Mouse (Mus musculus) limb, embryonic 11.5 days (tissue): ENCODE results near the gene Sapcd1. TPM values are rescaled to one million over a fixed set of nuclear protein-coding genes. Genes with fewer than 3 reads are reported as not detected.

Experiments
- ATAC-seq: fragments of 200-750 bp; cut with Nextera tagmentation; 2 replicates; pipeline ENCODE4 v1.8.0; 2017; ENCODE audit warnings: low read depth; ENCODE audit not compliant: insufficient number of reproducible peaks, low FRiP score, low TSS enrichment
- DNase-seq: peaks from one replicate; pipeline ENCODE4 v3.0.0-alpha.2; 2015; ENCODE audit warnings: low spot score
- H3K27ac ChIP-seq: fragments of 300-500 bp; sonication (generic); replicated peaks from 2 replicates; pipeline ENCODE4 v1.5.1; 2014; ENCODE audit warnings: low read depth, mild to moderate bottlenecking, low read length
- H3K27me3 ChIP-seq: fragments of 300-500 bp; sonication (generic); 2 replicates; pipeline ENCODE4 v1.6.1; 2014; ENCODE audit warnings: mild to moderate bottlenecking, low read length, mixed read lengths; ENCODE audit not compliant: control insufficient read depth, insufficient read depth
- H3K36me3 ChIP-seq: fragments of 300-500 bp; sonication (generic); 2 replicates; pipeline ENCODE4 v1.6.1; 2014; ENCODE audit warnings: mild to moderate bottlenecking, low read length, moderate library complexity, mixed read lengths; ENCODE audit not compliant: control insufficient read depth, insufficient read depth
- H3K4me1 ChIP-seq: fragments of 300-500 bp; sonication (generic); 2 replicates; pipeline ENCODE4 v1.6.1; 2014; ENCODE audit warnings: low read length, mixed read lengths; ENCODE audit not compliant: control insufficient read depth, insufficient read depth
- H3K4me2 ChIP-seq: fragments of 300-500 bp; sonication (generic); 2 replicates; pipeline ENCODE4 v1.6.1; 2014; ENCODE audit warnings: low read depth, mild to moderate bottlenecking, moderate library complexity; ENCODE audit not compliant: severe bottlenecking
- H3K4me3 ChIP-seq: fragments of 300-500 bp; sonication (generic); 2 replicates; pipeline ENCODE4 v1.5.1; 2014; ENCODE audit warnings: low read depth, low read length
- H3K9ac ChIP-seq: fragments of 300-500 bp; sonication (generic); 2 replicates; pipeline ENCODE4 v1.6.1; 2014; ENCODE audit warnings: mild to moderate bottlenecking, low read length
- H3K9me3 ChIP-seq: fragments of 300-500 bp; sonication (generic); 2 replicates; pipeline ENCODE4 v1.6.1; 2016; ENCODE audit warnings: low read length; ENCODE audit not compliant: control insufficient read depth
- WGBS: fragments of 180-500 bp; shearing (Covaris S2); extraction: QIAGEN DNeasy Blood & Tissue Kit; methylation state at CpG from one replicate; pipeline ENCODE4 v1.1.7; 2014; 5-methylcytosine and 5-hydroxymethylcytosine counted together
- polyA plus RNA-seq: library from polyadenylated mRNA; unstranded; fragments of >200 nt; fragmentation: Nextera tagmentation; extraction: Ambion mirVana; gene quantifications from 2 replicates; pipeline ENCODE4 v1.2.1, GENCODE M21; 2014

Sapcd1 gene
- polyA plus RNA-seq, 1 experiment from 2014 or later: 1.4 TPM

DNA sequence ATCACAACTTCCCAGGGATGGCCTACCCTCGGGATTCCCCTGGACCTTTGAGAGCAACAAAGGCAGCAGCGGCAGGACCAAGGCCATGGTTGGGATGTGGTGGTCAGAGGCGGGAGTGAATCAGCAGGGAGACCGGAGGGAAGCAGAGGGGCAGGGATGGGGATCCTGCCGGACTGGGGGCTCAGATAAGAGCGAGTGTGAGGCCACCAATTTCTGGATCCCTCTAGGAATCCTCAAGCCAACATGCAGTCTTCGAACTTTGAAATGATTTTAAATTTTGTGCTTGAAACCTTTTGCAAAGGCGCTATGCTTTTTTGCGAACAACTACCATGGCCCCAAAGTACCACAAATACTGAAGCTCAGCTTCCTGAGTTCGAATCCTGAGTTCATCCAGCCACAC, 38.3 kb upstream of the Sapcd1 start, which contains the start of gene Mpig6b:
Gene Mpig6b (minus strand): TSS at position 101 of the 400 bp plus-strand sequence.
- DNase-seq (no peak), ATAC-seq (no peak)
- H3K27ac ChIP-seq: no peak within 1 kb of the TSS
- H3K36me3 ChIP-seq: peaks cover 7% of the 10 kb centered on the region
- H3K4me1 ChIP-seq: peaks cover 13% of the 10 kb centered on the region; the same call in 1 of the 2 replicates
- H3K9me3 ChIP-seq: no peaks in the 10 kb centered on the region
- peak within 1 kb of the TSS; percentile 21 for H3K4me3 ChIP-seq
- H3K4me2 ChIP-seq: peak within 1 kb of the TSS; percentile 74
- H3K9ac ChIP-seq: peak within 1 kb of the TSS; percentile 49
- 43% methylated on average over 10 of the region's 10 CpGs for WGBS
- H3K27me3 ChIP-seq: peaks cover 27% of the 10 kb centered on the region

- H3K36me3 ChIP-seq: peaks cover 11% of the 10 kb centered on the region
- H3K27ac ChIP-seq: peak within 1 kb of the TSS; percentile 51; the same call in 1 of the 2 replicates
- peak; percentile 71 for DNase-seq
- H3K9ac ChIP-seq: peak within 1 kb of the TSS; percentile 49
- 2% methylated on average over 48 of the region's 48 CpGs for WGBS
- H3K4me1 ChIP-seq: peaks cover 16% of the 10 kb centered on the region
- peaks cover 27% of the 10 kb centered on the region for H3K27me3 ChIP-seq
- peak within 1 kb of the TSS; percentile 21 for H3K4me3 ChIP-seq
- H3K4me2 ChIP-seq: peak within 1 kb of the TSS; percentile 74
- peak; percentile 31; the same call in 1 of the 2 replicates for ATAC-seq
- H3K9me3 ChIP-seq: no peaks in the 10 kb centered on the region
Observed at GRCm38 (mm10) chr17:35064951-35065947, 37.4 kb upstream of the Sapcd1 start, which contains the start of gene Ly6g6c. TSS of gene Ly6g6c (plus strand) at chr17:35065388.

DNA sequence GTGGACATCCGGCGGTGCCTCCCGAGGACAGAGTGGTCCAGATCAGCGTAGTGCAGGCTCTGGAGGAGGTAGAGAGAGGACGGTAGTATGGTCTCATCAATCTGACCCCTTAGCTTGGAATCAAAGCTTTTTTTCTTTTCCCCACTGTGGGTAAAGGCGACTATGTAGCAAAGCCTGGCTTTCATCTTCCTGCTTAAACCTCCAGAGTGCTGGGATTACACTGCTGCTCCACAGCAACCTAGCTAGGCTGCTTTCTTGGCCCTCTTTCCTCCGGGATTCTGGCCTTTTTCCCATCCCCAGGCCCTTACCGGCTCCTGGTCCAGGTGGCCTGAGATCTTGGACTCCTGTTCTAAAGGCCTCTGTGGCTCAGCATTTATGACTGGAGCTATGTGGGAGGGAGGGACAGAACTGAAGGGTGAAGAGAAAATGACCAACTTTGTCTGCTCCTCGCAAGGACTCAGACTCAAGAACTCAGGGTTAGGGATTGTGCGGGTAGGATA, 36.6 kb upstream of the Sapcd1 start:
- H3K36me3 ChIP-seq: peaks cover 11% of the 10 kb centered on the region
- no peak overlapping the region for H3K4me3 ChIP-seq
- peaks cover 19% of the 10 kb centered on the region for H3K4me1 ChIP-seq
- peak overlapping the region; percentile 74 for H3K4me2 ChIP-seq
- no peak for ATAC-seq
- H3K9ac ChIP-seq: no peak overlapping the region
- no peaks in the 10 kb centered on the region for H3K9me3 ChIP-seq
- peak overlapping the region; percentile 51; the same call in 1 of the 2 replicates for H3K27ac ChIP-seq
- no peak for DNase-seq
- peaks cover 27% of the 10 kb centered on the region for H3K27me3 ChIP-seq
- 26% methylated on average over 10 of the region's 10 CpGs for WGBS

GRCm38 (mm10) chr17:35063466-35063865, 35.6 kb upstream of the Sapcd1 start:
- peaks cover 26% of the 10 kb centered on the region for H3K27me3 ChIP-seq
- no peak overlapping the region for H3K4me2 ChIP-seq
- whole genome bisulfite sequencing: 96% methylated on average over 3 of the region's 3 CpGs
- no peak overlapping the region for H3K27ac ChIP-seq
- no peak overlapping the region for H3K4me3 ChIP-seq
- H3K4me1 ChIP-seq: peaks cover 19% of the 10 kb centered on the region
- DNase-seq (no peak), ATAC-seq (no peak)
- peaks cover 11% of the 10 kb centered on the region for H3K36me3 ChIP-seq
- H3K9me3 ChIP-seq: no peaks in the 10 kb centered on the region
- no peak overlapping the region for H3K9ac ChIP-seq

- H3K4me2 ChIP-seq: no peak overlapping the region
- no peak for ATAC-seq
- H3K36me3 ChIP-seq: peaks cover 11% of the 10 kb centered on the region
- 75% methylated on average over 8 of the region's 8 CpGs for WGBS
- peaks cover 19% of the 10 kb centered on the region for H3K4me1 ChIP-seq
- H3K9ac ChIP-seq: no peak overlapping the region
- no peaks in the 10 kb centered on the region for H3K9me3 ChIP-seq
- no peak overlapping the region for H3K27ac ChIP-seq
- peaks cover 14% of the 10 kb centered on the region for H3K27me3 ChIP-seq
- no peak for DNase-seq
- H3K4me3 ChIP-seq: no peak overlapping the region
Observed at GRCm38 (mm10) chr17:35061299-35061698, 33.5 kb upstream of the Sapcd1 start.

- peaks cover 13% of the 10 kb centered on the region for H3K36me3 ChIP-seq
- H3K9ac ChIP-seq: no peak overlapping the region
- no peak overlapping the region; the same call in 1 of the 2 replicates for H3K4me3 ChIP-seq
- H3K27ac ChIP-seq: no peak overlapping the region
- DNase-seq: no peak
- 56% methylated on average over 22 of the region's 22 CpGs for WGBS
- no peak for ATAC-seq
- peaks cover 9% of the 10 kb centered on the region for H3K27me3 ChIP-seq
- H3K4me2 ChIP-seq: peak overlapping the region; percentile 95
- peaks cover 19% of the 10 kb centered on the region for H3K4me1 ChIP-seq
- no peaks in the 10 kb centered on the region for H3K9me3 ChIP-seq
Observed at GRCm38 (mm10) chr17:35060737-35061297, 33.0 kb upstream of the Sapcd1 start.

GRCm38 (mm10) chr17:35060071-35060470, 32.3 kb upstream of the Sapcd1 start:
- DNase-seq (no peak), ATAC-seq (no peak)
- WGBS: 37% methylated on average over 14 of the region's 14 CpGs
- Histone ChIP-seq H3K27ac (no peak overlapping the region), H3K4me3 (peak overlapping the region; percentile 62), H3K36me3 (peaks cover 15% of the 10 kb centered on the region), H3K9ac (peak overlapping the region; percentile 90), H3K27me3 (peaks cover 2% of the 10 kb centered on the region), H3K4me1 (peaks cover 15% of the 10 kb centered on the region), H3K9me3 (no peaks in the 10 kb centered on the region), H3K4me2 (peak overlapping the region; percentile 95)
